Mouse (Mus musculus) lung, postnatal 25 days (tissue): Measurements from ENCODE around the gene Phpt1.
"Not testable (repeated sequence)": the region's sequence is repeated elsewhere in the genome, so short reads cannot be mapped to it uniquely, and the experiment has no call there.

Experiments used
- DNase-seq: peaks from one replicate; pipeline ENCODE4 v3.0.0; 2022; ENCODE audit warnings: low spot score

The Phpt1 gene

GRCm38 (mm10) chr2:25560551-25560950 is 14.5 kb downstream of the Phpt1 start:
- no peak for DNase-seq

DNA sequence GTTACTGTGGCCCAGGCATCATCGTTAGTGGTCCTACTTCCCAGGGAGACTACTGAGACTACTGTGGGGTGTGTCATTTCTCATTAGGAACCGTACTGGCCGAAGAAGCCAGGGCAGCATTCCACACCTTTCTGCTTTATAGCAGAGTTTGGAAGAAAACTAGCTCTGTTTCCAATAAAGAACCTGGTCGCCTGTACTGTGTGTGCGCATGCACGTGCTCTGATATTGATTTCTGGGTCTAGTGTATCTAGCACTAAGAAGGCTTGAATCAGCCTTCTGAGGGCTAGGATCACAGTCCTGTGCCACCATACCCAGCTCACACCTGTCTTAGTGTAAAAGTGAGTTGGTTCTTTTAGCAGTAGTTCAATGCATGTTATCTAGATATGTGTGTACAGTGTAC is 16.2 kb downstream of the Phpt1 start:
- DNase-seq: no peak

GRCm38 (mm10) chr2:25557964-25558360 is 17.1 kb downstream of the Phpt1 start:
- DNase-seq: no peak

GRCm38 (mm10) chr2:25557221-25557963 is 17.6 kb downstream of the Phpt1 start, which contains the start of gene Edf1:
Edf1 (plus strand) TSS chr2:25557847.
- DNase-seq: peak; percentile 96

- no peak for DNase-seq
These were observed 18.7 kb downstream of the Phpt1 start for GRCm38 (mm10) chr2:25556296-25556695.

GRCm38 (mm10) chr2:25555479-25555878 is 19.5 kb downstream of the Phpt1 start:
- not testable (repeated sequence) for DNase-seq

DNA sequence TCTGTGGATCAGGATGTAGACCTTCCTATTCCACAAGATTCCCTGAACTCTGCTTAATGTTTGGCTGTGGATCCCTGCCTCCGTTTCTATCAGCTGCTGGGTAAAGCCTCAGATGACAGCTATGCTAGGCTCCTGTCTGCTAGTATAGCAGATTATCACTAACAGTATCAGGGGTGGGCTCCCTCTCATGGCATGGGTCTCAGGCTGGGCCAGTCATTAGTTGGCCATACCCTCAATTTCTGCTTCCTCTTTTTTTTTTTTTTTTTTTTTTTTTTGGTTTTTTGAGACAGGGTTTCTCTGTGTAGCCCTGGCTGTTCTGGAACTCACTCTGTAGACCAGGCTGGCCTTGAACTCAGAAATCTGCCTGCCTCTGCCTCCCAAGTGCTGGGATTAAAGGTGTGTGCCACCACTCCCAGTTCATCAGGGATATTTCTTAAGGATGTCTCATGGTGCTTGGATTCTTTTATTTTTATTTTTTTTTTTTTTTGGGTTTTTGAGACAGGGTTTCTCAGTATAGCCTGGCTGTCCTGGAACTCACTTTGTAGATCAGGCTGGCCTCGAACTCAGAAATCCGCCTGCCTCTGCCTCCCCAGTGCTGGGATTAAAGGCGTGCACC is 21.7 kb downstream of the Phpt1 start:
- not testable (repeated sequence) for DNase-seq

- DNase-seq: peak; percentile 59
These were observed 23.8 kb downstream of the Phpt1 start for GRCm38 (mm10) chr2:25551186-25551585.

DNA sequence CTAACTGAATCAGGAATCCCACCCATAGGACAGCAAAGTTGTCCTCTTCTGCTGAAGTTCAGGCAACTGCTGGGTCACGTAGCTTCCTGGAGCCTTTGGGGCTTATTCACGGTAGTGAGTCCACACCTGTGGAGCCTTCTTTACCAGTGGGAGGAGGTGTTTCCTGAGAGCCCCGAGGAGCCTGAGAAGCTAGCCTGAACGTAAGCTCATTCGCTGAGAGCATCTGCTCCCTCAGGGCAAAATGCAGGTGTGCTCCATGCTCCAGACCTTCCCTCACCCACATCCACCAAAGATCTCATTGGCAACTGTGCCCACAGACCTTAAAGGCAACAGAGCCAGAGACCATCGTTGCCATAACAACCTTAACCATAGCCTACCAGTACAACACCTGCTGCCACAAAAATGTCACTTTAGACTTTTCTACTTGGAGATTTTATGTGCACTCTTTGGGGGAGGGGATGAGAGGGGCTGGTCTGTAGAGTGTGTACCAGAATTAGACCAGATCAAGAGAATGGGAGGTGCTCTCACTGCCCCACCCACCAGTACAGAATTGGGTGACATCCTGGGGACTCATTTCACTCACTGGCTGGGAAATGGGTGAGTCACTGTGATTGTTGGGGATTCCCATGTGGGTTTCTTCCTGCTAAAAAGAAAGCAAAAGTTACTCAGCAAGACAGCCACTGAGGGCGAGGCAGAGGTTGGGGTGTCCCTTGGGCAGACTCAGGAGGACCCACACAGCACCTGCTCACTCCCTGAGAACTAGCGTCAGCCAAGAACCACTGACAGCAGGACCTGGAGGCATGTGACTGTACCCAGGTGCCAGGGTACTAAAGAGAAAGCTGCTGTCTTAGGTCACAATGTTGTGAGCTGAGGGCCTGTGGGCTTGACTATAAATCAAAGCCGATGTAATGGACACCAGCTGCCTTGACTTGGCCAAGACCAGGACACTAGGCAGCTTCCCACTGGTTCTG is 25.7 kb downstream of the Phpt1 start:
- no peak for DNase-seq

DNA sequence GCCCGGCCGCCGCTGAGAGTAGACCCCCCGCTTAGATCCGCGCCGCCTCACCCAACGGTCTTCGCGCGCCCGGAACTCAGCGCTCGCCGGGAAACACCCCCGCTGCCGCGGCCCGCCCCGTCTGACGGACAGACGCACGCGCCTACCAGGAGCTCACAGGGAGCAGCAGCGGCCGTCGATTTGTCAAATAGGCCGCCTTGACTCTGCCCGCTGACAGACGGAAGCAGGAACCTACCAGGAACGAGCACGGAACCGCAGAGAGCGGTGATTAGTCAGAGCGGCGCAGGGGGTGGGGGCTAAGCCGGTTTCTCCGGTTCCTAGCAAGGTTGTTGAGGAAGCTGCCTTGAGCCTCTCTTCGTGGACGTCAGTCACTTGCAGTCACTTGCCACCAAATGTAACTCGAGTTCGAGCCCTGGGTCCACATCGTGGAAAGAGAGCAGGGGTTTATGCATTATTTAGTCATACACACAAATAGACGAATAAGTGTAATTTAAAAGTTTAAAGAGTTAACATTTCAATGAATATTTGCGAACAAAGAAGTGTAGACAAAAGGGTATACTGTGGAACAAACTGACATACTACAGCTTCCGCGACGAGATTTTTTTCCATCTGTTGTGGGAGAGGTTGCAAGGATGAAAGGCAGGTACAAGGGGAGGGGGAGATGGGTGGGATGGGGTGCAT is 28.1 kb downstream of the Phpt1 start, which contains the start of gene Traf2:
Gene Traf2, minus strand, starts transcription at position 130 of the 681 bp plus-strand sequence.
- peak; percentile 100 for DNase-seq

- DNase-seq: peak; percentile 5
These were observed 28.8 kb downstream of the Phpt1 start for GRCm38 (mm10) chr2:25545996-25546810.

DNA sequence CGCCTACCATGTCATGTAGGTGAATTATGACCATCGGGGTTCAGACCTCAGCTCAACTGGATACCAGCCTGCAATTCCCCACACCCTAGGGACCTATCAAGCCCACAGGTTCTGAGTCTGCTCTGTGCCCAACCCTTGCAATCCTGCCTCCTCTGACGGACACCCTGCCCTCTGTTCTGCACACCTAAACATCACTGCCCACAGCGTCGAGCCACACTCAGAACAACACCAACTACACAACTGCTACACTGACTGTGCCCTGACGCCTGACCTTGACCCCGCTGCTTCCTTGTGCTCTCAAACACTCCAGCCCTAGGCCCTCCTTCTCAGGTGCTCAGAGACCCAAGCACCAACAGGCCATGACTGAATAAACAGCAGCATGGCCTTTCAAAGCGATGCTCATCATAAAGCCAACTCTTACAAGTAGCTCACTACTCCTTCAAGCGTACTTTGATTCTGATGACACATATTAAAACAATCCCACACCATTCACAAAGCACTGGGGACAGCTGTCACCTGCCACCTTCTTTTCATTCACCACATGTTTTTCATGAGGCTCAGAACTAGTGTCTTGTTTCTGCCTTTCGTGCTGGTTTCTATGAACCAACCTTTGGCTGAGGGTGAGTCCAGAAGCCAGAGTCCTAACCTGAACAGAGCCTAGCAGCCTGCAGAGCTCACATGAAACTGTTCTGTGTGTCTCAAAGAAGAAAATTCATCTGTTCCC is 33.2 kb downstream of the Phpt1 start:
- peak; percentile 13 for DNase-seq

GRCm38 (mm10) chr2:25540541-25540948 is 34.5 kb downstream of the Phpt1 start:
- DNase-seq: no peak

DNA sequence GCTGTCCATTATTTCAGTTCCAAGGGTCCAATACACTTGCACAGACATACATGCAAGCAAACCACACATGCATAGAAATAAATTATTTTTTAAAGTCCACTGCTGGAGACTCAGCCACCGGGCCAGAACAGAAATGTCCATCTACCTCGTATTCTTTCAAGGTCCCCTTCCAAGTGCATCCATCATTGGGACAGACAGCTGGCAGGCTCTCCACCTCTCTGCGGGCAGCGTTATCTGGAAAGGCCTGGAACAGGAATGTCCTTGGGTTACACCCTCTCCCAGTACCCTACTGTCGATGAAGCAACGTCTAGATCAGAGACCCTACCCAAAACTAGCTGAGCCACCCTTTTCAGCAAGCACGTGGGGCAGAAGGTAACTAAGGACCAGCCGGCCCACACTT is 38.5 kb downstream of the Phpt1 start:
- no peak for DNase-seq

GRCm38 (mm10) chr2:25534866-25535182 is 40.2 kb downstream of the Phpt1 start:
- DNase-seq: no peak

DNA sequence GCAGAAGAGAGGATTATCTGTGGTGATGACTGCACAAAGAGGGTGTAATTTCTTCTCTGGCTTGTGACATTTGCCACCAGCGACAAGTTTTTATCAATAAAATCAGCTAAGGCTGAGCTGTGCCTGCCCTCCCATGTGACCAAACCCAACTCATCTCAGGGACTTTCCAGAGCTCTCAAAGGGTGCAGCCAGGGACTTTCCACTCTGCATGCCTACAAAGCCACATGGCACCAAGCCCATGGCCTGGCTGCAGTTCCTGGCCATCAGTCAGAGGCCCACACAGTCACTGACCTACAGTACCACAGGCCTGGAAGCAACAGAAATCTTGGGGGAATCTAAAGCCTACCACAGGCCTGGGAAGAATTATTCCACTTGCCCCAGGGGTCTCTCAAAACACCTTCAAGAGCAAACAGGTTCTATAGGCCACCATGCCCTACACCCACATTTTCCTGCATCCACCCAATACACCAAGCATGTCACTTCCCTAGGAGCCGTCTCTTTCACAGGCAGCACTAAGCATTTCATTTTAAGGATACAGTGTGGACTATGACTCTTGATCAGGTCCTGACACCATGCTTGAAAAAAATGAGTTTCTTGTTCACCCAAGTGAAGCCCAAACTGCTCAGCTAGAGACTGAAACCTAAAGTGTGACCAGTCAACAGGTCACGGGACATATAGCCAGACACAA is 40.7 kb downstream of the Phpt1 start:
- DNase-seq: peak; percentile 88

DNA sequence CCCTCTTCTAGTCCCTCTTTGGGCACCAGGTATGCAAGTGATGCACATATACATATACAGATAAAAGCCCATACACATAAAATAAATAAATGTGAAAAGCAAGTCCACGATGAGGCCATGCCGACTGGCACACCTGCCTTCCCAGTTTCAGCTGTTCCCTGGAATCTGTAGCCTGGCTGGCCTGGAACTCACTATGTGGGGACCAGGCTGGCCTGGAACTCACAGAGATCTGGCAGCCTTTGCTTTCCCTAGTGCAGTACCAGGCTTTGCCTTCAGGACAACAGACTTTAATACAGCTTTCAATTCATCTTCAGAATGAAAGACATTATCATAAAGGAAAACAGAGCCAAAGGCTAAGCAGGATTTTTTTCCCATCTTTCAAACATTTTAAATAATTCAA is 41.3 kb downstream of the Phpt1 start:
- DNase-seq: no peak

DNA sequence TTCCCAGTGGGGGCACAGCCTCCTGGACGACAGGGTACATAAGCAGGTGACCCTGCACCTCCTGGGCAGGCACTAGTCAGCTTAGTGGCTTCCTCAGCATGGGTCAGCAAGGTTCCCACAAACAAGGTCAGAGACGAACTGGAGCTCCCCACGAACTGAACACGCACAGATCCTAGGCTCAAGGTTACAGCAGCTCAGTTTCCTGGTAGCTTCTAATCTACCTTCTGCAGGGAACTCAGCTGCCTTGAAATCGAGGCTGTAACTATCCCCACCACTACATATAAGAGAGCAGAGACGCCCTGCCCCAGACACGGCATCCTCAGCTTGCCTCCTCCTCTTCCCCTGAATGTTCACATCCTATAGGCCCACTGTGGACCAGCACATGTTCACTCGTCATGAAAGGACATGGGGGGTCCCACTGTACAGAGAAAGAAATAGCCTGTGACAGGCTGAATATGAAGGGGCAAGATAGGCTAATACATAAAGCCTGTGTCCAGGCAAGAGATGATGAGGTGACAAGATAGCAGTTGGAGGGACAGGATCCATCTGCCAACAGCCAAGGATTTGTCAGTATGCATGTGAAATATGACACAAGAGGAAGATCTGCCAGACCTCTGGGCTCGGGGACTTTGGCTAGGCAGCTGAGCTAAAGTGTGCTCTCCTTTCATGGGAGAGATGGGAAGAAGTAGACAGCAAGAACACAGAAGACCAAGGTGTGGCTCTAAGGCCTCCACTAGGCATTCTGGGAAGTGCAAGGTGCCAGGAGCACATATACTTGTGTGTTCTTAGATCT is 48.3 kb downstream of the Phpt1 start:
- DNase-seq: no peak
